Mouse (Mus musculus) R1 (cell line): ENCODE measurements around the gene Otop2.

ENCODE experiments used
- DNase-seq: peaks from one replicate; pipeline ENCODE4 v3.0.0-alpha.2; 2018; ENCODE audit warnings: low read depth, low spot score

The Otop2 gene

GRCm38 (mm10) chr11:115297214-115297826, 9.6 kb upstream of the Otop2 start, which contains the start of gene Fads6:
Fads6 (minus strand) TSS chr11:115297663.
- DNase-seq = peak; percentile 73

GRCm38 (mm10) chr11:115298160-115298559, 8.8 kb upstream of the Otop2 start:
- no peak for DNase-seq

GRCm38 (mm10) chr11:115300745-115301144, 6.2 kb upstream of the Otop2 start:
- DNase-seq = peak; percentile 63

- no peak for DNase-seq
Measured at GRCm38 (mm10) chr11:115301351-115301750, 5.6 kb upstream of the Otop2 start.

- DNase-seq = no peak
Measured at GRCm38 (mm10) chr11:115303167-115303566, 3.8 kb upstream of the Otop2 start.

- DNase-seq = no peak
Measured at GRCm38 (mm10) chr11:115308781-115309180, 1.8 kb downstream of the Otop2 start.

- DNase-seq = no peak
Measured at GRCm38 (mm10) chr11:115314249-115314648, 7.3 kb downstream of the Otop2 start.

- DNase-seq = no peak
Measured at GRCm38 (mm10) chr11:115317204-115317603, 10.2 kb downstream of the Otop2 start.

GRCm38 (mm10) chr11:115318245-115319027, 11.5 kb downstream of the Otop2 start:
- peak; percentile 23 for DNase-seq

- DNase-seq = peak; percentile 75
Measured at GRCm38 (mm10) chr11:115319704-115320383, 12.9 kb downstream of the Otop2 start.

- peak; percentile 70 for DNase-seq
Measured at GRCm38 (mm10) chr11:115321906-115322693, 15.1 kb downstream of the Otop2 start, which contains the start of gene Ush1g. Ush1g (minus strand) TSS chr11:115322041.

GRCm38 (mm10) chr11:115323354-115323753, 16.4 kb downstream of the Otop2 start:
- no peak for DNase-seq

GRCm38 (mm10) chr11:115326730-115327129, 19.8 kb downstream of the Otop2 start:
- no peak for DNase-seq

GRCm38 (mm10) chr11:115329339-115329738, 22.4 kb downstream of the Otop2 start:
- DNase-seq = peak; percentile 66

- DNase-seq = no peak
Measured at GRCm38 (mm10) chr11:115334531-115334930, 27.6 kb downstream of the Otop2 start, which contains the start of gene Otop3. Otop3 (plus strand) TSS chr11:115334731.

- DNase-seq = no peak
Measured at GRCm38 (mm10) chr11:115335223-115335622, 28.3 kb downstream of the Otop2 start.

- DNase-seq = peak; percentile 23
Measured at GRCm38 (mm10) chr11:115336115-115336514, 29.2 kb downstream of the Otop2 start.

- no peak for DNase-seq
Measured at GRCm38 (mm10) chr11:115337350-115337749, 30.4 kb downstream of the Otop2 start.

GRCm38 (mm10) chr11:115337826-115338225, 30.9 kb downstream of the Otop2 start:
- DNase-seq = no peak

- no peak for DNase-seq
Measured at GRCm38 (mm10) chr11:115341246-115341645, 34.3 kb downstream of the Otop2 start.

GRCm38 (mm10) chr11:115341866-115342265, 34.9 kb downstream of the Otop2 start:
- DNase-seq = no peak
